Mouse (Mus musculus): ENCODE data around the gene Proz.
"Not testable (repeated sequence)": the region's sequence is repeated elsewhere in the genome, so short reads cannot be mapped to it uniquely, and the experiment has no call there.

The Proz gene

GRCm38 (mm10) chr8:13060441-13061150 is at the start of gene Proz:
Gene Proz, plus strand, starts transcription at chr8:13060914.
- DNase-seq (ENCODE audit: low spot score in 2 of 2): no peak

GRCm38 (mm10) chr8:13019560-13019959 is 41.2 kb upstream of the Proz start:
- no peak for DNase-seq (ENCODE audit: low spot score in 2 of 2)

- DNase-seq (ENCODE audit: low spot score in 2 of 2): no peak
Observed at GRCm38 (mm10) chr8:13021830-13022229, 38.9 kb upstream of the Proz start.

GRCm38 (mm10) chr8:13025487-13026224 is 35.1 kb upstream of the Proz start, which contains the start of gene F7:
Gene F7, plus strand, starts transcription at chr8:13026034.
- no peak for DNase-seq (ENCODE audit: low spot score in 2 of 2)

GRCm38 (mm10) chr8:13027615-13028014 is 33.1 kb upstream of the Proz start:
- no peak for DNase-seq (ENCODE audit: low spot score in 2 of 2)

GRCm38 (mm10) chr8:13028482-13028881 is 32.2 kb upstream of the Proz start:
- DNase-seq (ENCODE audit: low spot score in 2 of 2): no peak

- DNase-seq (ENCODE audit: low spot score in 2 of 2): no peak
Observed at GRCm38 (mm10) chr8:13036346-13036812, 24.3 kb upstream of the Proz start.

- DNase-seq (ENCODE audit: low spot score in 2 of 2): no peak
Observed at GRCm38 (mm10) chr8:13037015-13037414, 23.7 kb upstream of the Proz start, which contains the start of gene F10. Gene F10, plus strand, starts transcription at chr8:13037308.

- DNase-seq (ENCODE audit: low spot score in 2 of 2): no peak
Observed at GRCm38 (mm10) chr8:13037569-13037968, 23.1 kb upstream of the Proz start.

- no peak for DNase-seq (ENCODE audit: low spot score in 2 of 2)
Observed at GRCm38 (mm10) chr8:13039054-13039453, 21.7 kb upstream of the Proz start.

GRCm38 (mm10) chr8:13041459-13041858 is 19.3 kb upstream of the Proz start:
- no peak for DNase-seq (ENCODE audit: low spot score in 2 of 2)

GRCm38 (mm10) chr8:13047652-13048051 is 13.1 kb upstream of the Proz start:
- no peak for DNase-seq (ENCODE audit: low spot score in 2 of 2)

GRCm38 (mm10) chr8:13050550-13050949 is 10.2 kb upstream of the Proz start:
- no peak for DNase-seq (ENCODE audit: low spot score in 2 of 2)

- DNase-seq (ENCODE audit: low spot score in 2 of 2): no peak
Observed at GRCm38 (mm10) chr8:13057351-13057750, 3.4 kb upstream of the Proz start.

GRCm38 (mm10) chr8:13063112-13063511 is 2.4 kb downstream of the Proz start:
- no peak for DNase-seq (ENCODE audit: low spot score in 2 of 2)

GRCm38 (mm10) chr8:13073255-13073654 is 12.5 kb downstream of the Proz start:
- no peak for DNase-seq (ENCODE audit: low spot score in 2 of 2)

GRCm38 (mm10) chr8:13075044-13075443 is 14.3 kb downstream of the Proz start:
- DNase-seq (ENCODE audit: low spot score in 2 of 2): no peak

GRCm38 (mm10) chr8:13075579-13075978 is 14.9 kb downstream of the Proz start:
- not testable (repeated sequence) for DNase-seq (ENCODE audit: low spot score in 2 of 2)

- no peak for DNase-seq (ENCODE audit: low spot score in 2 of 2)
Observed at GRCm38 (mm10) chr8:13077542-13077941, 16.8 kb downstream of the Proz start.

GRCm38 (mm10) chr8:13104691-13105086 is 44.0 kb downstream of the Proz start:
- DNase-seq (ENCODE audit: low spot score in 2 of 2): peak; percentile 81 to 93

GRCm38 (mm10) chr8:13105087-13105881 is 44.6 kb downstream of the Proz start, which contains the start of the genes Pcid2 and Cul4a:
Gene Pcid2, minus strand, starts transcription at chr8:13105459.
Gene Cul4a, plus strand, starts transcription at chr8:13105621.
- peak; percentile 89 to 95 for DNase-seq (ENCODE audit: low spot score in 2 of 2)

All from urinary bladder, adult 18-20 months (tissue).